Mouse (Mus musculus) urinary bladder, postnatal 10 days (tissue): ENCODE data around the gene Sez6l2.

Experiments
- DNase-seq: peaks from one replicate; pipeline ENCODE4 v3.0.0; 2022; ENCODE audit warnings: low spot score

Sez6l2 gene

DNA sequence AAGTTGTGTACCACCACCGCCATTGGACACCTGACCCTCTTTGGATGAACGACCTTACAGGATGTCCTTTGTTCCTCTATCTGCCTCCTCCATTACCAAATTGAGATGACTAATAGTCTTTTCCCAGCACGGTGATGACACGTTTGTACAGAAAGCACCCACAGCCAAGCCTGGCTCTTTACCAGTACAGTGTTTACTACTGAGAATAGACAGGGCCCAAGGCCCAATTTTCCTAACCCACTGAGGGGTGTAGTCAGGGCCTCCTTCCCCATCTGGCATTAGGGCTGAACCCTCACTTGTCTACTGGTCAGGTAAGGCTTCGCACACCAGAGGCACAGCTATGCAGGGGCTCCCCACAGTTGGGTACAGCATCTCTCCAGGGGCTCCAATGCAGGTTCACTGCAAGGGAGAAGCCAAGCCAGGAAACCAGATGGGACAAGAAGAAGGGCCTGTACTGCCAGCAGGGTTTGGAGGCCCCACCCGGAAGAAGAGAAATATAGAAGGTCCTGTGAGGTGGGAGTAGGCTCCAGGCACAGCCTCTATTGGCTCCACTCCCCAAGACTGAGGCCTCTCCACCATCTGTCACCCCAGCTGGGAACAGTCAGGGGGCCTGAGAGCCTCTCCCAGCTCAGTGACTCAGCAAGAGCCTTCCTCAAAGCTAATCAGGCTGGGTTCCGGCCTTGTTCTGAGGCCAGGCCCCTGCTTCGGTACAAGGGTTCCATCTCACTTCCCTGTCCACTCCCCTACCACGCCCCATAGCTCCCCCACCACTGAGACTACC lies 58.1 kb downstream of the Sez6l2 start:
- DNase-seq: no peak

GRCm38 (mm10) chr7:127009307-127010085 lies 59.1 kb downstream of the Sez6l2 start:
- no peak for DNase-seq

DNA sequence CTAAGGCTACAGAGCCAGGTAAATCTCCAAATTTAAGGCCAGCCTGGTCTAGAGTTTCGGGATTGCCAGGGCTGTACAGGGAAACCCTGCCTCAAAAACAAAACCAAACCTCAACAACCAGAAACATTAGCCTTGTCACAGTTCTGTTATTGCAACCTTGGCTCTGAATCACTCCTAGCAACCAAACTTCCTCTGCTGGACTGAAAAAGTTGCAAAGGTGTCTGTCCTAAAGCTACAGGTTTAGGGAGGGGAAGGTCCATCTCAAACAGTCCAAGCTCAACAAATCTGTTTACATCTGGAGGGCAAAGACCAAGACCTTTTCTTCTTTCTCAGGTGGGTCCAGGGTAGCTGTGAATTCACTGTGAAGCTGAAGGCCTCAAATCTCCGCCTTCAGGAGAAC lies 60.7 kb downstream of the Sez6l2 start:
- no peak for DNase-seq

- DNase-seq: no peak
These were observed 61.4 kb downstream of the Sez6l2 start for GRCm38 (mm10) chr7:127011717-127012116.

DNA sequence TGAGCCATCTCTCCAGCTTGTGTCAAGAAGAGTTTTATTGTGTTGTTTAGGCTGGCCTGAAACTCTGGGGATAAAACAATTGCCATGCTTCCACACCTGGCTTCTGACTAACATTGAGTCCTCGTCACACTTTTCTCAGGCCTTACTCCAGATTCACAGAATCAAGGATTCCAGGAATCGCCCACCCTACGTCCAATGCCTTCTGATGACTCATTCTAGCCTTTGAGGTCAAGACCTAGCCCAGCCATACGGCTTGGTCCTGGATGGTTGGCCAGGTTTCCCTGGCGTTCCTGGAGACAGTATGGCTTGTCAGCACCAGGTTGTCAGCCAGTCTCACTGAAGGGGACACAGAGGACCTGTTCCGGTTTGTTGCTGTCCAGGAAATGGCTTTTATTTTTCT lies 62.0 kb downstream of the Sez6l2 start:
- DNase-seq: no peak

- no peak for DNase-seq
These were observed 62.5 kb downstream of the Sez6l2 start for GRCm38 (mm10) chr7:127012845-127013244.

DNA sequence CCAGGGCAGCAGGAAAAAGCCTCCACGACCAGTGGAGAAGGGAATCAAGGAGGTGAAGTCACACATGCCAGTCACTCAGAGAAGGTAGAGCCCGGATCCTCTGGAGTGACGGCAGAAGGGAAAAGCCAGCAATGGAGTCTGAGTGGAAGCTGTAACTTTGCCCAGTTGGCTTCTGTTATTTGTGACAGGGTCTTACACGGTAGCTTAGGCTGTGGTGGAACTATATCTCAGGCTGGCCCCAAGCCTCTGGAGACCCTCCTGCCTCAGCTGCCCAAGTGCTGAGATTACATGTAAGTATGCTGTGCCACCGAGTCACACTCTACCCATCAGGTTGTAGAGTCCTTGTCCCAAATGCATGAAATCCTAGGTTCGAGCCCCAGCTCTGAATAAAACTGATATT lies 63.0 kb downstream of the Sez6l2 start:
- DNase-seq: no peak

DNA sequence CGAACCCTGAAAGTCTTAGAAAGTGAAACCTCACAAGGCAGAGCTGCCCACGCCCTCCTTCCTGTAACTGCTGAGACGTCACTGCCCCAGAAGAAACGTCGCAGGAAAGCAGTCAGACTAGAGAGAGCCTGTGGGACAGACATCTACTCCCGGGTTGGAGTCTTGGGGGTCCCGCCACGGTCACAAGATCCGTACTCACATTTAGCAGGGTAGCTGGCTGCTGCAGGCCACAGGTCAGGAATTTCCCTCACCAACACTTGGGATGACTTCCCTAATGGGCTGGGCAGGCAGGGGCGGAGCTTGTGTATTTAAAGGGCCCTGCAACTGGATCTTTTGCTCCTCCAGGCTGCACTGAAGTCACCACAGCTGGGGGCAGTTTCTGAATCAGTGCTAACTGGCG lies 64.0 kb downstream of the Sez6l2 start, which contains the start of gene Mvp:
Gene Mvp (minus strand): TSS at position 302 of the 400 bp plus-strand sequence.
- no peak for DNase-seq

- DNase-seq: no peak
These were observed 64.6 kb downstream of the Sez6l2 start for GRCm38 (mm10) chr7:127014993-127015392.

DNA sequence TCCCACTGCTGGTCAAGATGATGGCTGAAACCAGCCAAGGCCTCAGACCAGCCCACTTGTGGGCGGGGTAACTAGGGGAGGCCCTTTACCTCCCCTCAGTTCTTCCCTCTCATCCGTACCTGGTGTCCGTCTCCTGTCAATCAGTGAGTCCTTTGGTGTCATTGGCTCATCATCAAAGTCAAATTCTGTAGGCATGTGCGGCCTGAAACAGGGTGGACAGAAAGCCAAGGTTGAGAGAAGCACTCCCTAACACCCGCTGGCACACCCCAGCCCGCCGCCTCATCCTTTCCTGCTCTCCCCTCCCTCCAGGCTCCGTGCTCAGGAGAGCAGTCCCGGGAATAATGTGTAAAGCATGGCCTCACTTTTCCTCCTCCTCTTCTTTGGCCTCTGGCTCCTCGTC lies 65.7 kb downstream of the Sez6l2 start:
- no peak for DNase-seq

DNA sequence TGATC lies 65.9 kb downstream of the Sez6l2 start, which contains the start of gene Pagr1b:
Gene Pagr1b (minus strand): TSS at position 4 of the 5 bp plus-strand sequence.
- DNase-seq: no peak

GRCm38 (mm10) chr7:127016486-127016938 lies 66.1 kb downstream of the Sez6l2 start:
- no peak for DNase-seq

- peak; percentile 89 for DNase-seq
These were observed 66.9 kb downstream of the Sez6l2 start, which contains the start of gene Pagr1a for GRCm38 (mm10) chr7:127016971-127017949. Gene Pagr1a (minus strand): TSS chr7:127017352.

- no peak for DNase-seq
These were observed 67.6 kb downstream of the Sez6l2 start for GRCm38 (mm10) chr7:127017950-127018345.

GRCm38 (mm10) chr7:127018416-127019305 lies 68.3 kb downstream of the Sez6l2 start:
- DNase-seq: no peak

DNA sequence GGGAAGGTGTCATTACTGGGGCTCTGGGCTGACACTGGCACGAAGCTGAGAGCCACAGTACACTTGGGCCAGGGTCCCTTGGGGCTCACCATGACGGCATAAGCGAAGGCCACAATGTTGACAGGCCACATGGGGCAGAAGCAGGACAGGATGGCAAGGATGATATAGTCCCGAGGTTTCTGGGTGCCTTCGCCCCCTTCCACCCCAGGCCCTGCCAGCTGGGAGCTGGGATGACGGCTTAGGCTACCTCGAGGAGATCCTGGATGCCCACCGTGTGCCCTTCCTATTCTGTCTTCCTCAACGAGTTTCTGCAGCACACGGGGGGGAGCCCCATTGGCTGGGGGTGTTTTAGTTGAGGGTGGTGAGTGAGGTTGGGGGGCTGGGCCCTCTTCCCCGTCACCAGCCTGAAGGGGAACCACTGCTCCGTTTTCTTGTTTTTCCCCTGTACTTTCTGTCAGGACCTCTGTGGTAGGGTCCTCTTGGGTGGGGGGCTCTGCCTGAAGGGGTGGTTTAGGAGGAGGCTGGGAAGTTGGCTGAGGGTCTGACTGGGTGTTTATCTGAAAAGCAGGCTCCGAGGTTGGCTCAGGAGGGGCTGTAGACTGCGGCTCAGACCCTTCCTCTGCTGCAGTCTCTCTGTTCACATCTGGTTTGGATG lies 69.1 kb downstream of the Sez6l2 start:
- DNase-seq: no peak

- DNase-seq: no peak
These were observed 69.7 kb downstream of the Sez6l2 start for GRCm38 (mm10) chr7:127020031-127020430.
